Mouse (Mus musculus): ENCODE data around the gene Prss36. TPM values are rescaled to one million over a fixed set of nuclear protein-coding genes. Genes with fewer than 3 reads are reported as not detected.

Gene Prss36
- total and polyA plus RNA-seq, 3 experiments, result 6.1 to 8.3 (median 7.7) TPM

GRCm38 (mm10) chr7:127885951-127886350 is 60.6 kb downstream of the Prss36 start:
- Histone ChIP-seq H3K36me3 (replicated peaks in 1 of 2; ENCODE audit: control insufficient read depth in 1 of 2, insufficient read depth in 1 of 2, low read length in 1 of 2) (peaks cover 78 to 98% of the 10 kb centered on the region in 2 experiments), H3K27ac (ENCODE audit: insufficient read depth, low read depth) (no peak overlapping the region), H3K79me2 (replicated peaks; ENCODE audit: control insufficient read depth, extremely low read depth, insufficient read depth, poor library complexity, severe bottlenecking) (no peaks in the 10 kb centered on the region; the same call in 1 of the 2 replicates), H3K4me1 (ENCODE audit: control insufficient read depth in 1 of 2, insufficient read depth in 2 of 2) (peaks cover 3 to 47% of the 10 kb centered on the region in 2 experiments), H3K4me2 (ENCODE audit: insufficient read depth, low read depth, poor library complexity, severe bottlenecking) (no peak overlapping the region), H3K9me3 (replicated peaks; ENCODE audit: low read length) (peaks cover 17% of the 10 kb centered on the region), H3K4me3 (replicated peaks in 1 of 3; ENCODE audit: low read depth in 2 of 3, low read length in 2 of 3, poor library complexity in 1 of 3) (no peak overlapping the region), H3K9ac (ENCODE audit: insufficient read depth, low read depth) (no peak overlapping the region), H3K27me3 (replicated peaks) (no peaks in the 10 kb centered on the region)
- peak; percentile 20 for DNase-seq (ENCODE audit: extremely low read depth)
- in situ Hi-C loops (cut with MboI; ENCODE audit: low pct_ligation_motif_present, low pct_unique_long_range_greater_than_20kb, low sequenced_read_pairs) (no loop called here), dilution Hi-C loops (cut with MboI; ENCODE audit: extremely low pct_ligation_motif_present, extremely low pct_unique_long_range_greater_than_20kb, low sequenced_read_pairs) (no loop called here)
- TF ChIP-seq POLR2A (IDR thresholded peaks at IDR 0.05; ENCODE audit: low read depth, low read length), result no peak
- TF ChIP-seq MAZ (IDR thresholded peaks at IDR 0.05; ENCODE audit: low read depth, low read length), result no peak
- no peak for TF ChIP-seq RCOR1 (conservative IDR thresholded peaks at IDR 0.05; ENCODE audit: low read depth, low read length)
- TF ChIP-seq KAT2A (IDR thresholded peaks at IDR 0.05; ENCODE audit: insufficient replicate concordance, low read length), result no peak
- TF ChIP-seq PAX5 (IDR thresholded peaks at IDR 0.05; ENCODE audit: low read length), result no peak

Other genes with a start within 250 kb of the Prss36 start
Only the 20 nearest of the 25 such genes appear.
- gene Orai3, start 176.9 kb downstream of the Prss36 start, total RNA-seq (2012; rRNA removed), result 15.7 and 16.9 TPM in 2 replicates
- 9.3 and 11.6 TPM in 2 replicates for gene Orai3, start 176.9 kb downstream of the Prss36 start, total RNA-seq (2014; rRNA removed)
- gene Orai3, start 176.9 kb downstream of the Prss36 start, polyA plus RNA-seq (2012; ENCODE audit: insufficient read length, low read depth), result 7.5 and 10.3 TPM in 2 replicates
- gene Setd1a, start 170.1 kb downstream of the Prss36 start, total RNA-seq (2012; rRNA removed), result 9.0 and 9.8 TPM in 2 replicates
- gene Setd1a, start 170.1 kb downstream of the Prss36 start, total RNA-seq (2014; rRNA removed), result 3.2 and 4.5 TPM in 2 replicates
- 50.8 and 51.0 TPM in 2 replicates for gene Setd1a, start 170.1 kb downstream of the Prss36 start, polyA plus RNA-seq (2012; ENCODE audit: insufficient read length, low read depth)
- gene Gm49388, start 161.1 kb downstream of the Prss36 start, total RNA-seq (2012; rRNA removed), result 0.98 and 2.2 TPM in 2 replicates
- not detected in 2 replicates for gene Gm49388, start 161.1 kb downstream of the Prss36 start, total RNA-seq (2014; rRNA removed)
- 4.3 and 4.7 TPM in 2 replicates for gene Gm49388, start 161.1 kb downstream of the Prss36 start, polyA plus RNA-seq (2012; ENCODE audit: insufficient read length, low read depth)
- 2.9 and 4.2 TPM in 2 replicates for gene Hsd3b7, start 146.1 kb downstream of the Prss36 start, total RNA-seq (2012; rRNA removed)
- gene Hsd3b7, start 146.1 kb downstream of the Prss36 start, total RNA-seq (2014; rRNA removed), result 5.9 and 6.8 TPM in 2 replicates
- gene Hsd3b7, start 146.1 kb downstream of the Prss36 start, polyA plus RNA-seq (2012; ENCODE audit: insufficient read length, low read depth), result 0.99 and 2.1 TPM in 2 replicates
- gene Stx4a, start 122.4 kb downstream of the Prss36 start, total RNA-seq (2012; rRNA removed), result 23.0 and 25.4 TPM in 2 replicates
- gene Stx4a, start 122.4 kb downstream of the Prss36 start, total RNA-seq (2014; rRNA removed), result 15.9 and 16.5 TPM in 2 replicates
- gene Stx4a, start 122.4 kb downstream of the Prss36 start, polyA plus RNA-seq (2012; ENCODE audit: insufficient read length, low read depth), result 50.5 and 59.0 TPM in 2 replicates
- 0.08 TPM in 1 of 2 replicates, not detected in the other for gene Stx1b, start 122.2 kb downstream of the Prss36 start, total RNA-seq (2012; rRNA removed)
- not detected in 2 replicates for gene Stx1b, start 122.2 kb downstream of the Prss36 start, total RNA-seq (2014; rRNA removed)
- 0.25 and 0.31 TPM in 2 replicates for gene Stx1b, start 122.2 kb downstream of the Prss36 start, polyA plus RNA-seq (2012; ENCODE audit: insufficient read length, low read depth)
- 23.8 and 25.3 TPM in 2 replicates for gene Zfp646, start 70.5 kb downstream of the Prss36 start, total RNA-seq (2012; rRNA removed)
- 9.3 and 10.6 TPM in 2 replicates for gene Zfp646, start 70.5 kb downstream of the Prss36 start, total RNA-seq (2014; rRNA removed)
- gene Zfp646, start 70.5 kb downstream of the Prss36 start, polyA plus RNA-seq (2012; ENCODE audit: insufficient read length, low read depth), result 16.6 and 18.8 TPM in 2 replicates
- gene Zfp668, start 69.9 kb downstream of the Prss36 start, total RNA-seq (2012; rRNA removed), result 5.6 and 5.9 TPM in 2 replicates
- gene Zfp668, start 69.9 kb downstream of the Prss36 start, total RNA-seq (2014; rRNA removed), result 2.4 and 2.6 TPM in 2 replicates
- gene Zfp668, start 69.9 kb downstream of the Prss36 start, polyA plus RNA-seq (2012; ENCODE audit: insufficient read length, low read depth), result 7.0 and 8.6 TPM in 2 replicates
- 0.04 TPM in 1 of 2 replicates, not detected in the other for gene Prss53, start 55.8 kb downstream of the Prss36 start, total RNA-seq (2012; rRNA removed)
- gene Prss53, start 55.8 kb downstream of the Prss36 start, total RNA-seq (2014; rRNA removed), result not detected in 2 replicates
- 0.30 and 0.35 TPM in 2 replicates for gene Prss53, start 55.8 kb downstream of the Prss36 start, polyA plus RNA-seq (2012; ENCODE audit: insufficient read length, low read depth)
- not detected in 2 replicates for gene Gm21974, start 51.3 kb downstream of the Prss36 start, total RNA-seq (2012; rRNA removed)
- not detected in 2 replicates for gene Gm21974, start 51.3 kb downstream of the Prss36 start, total RNA-seq (2014; rRNA removed)
- not detected in 2 replicates for gene Gm21974, start 51.3 kb downstream of the Prss36 start, polyA plus RNA-seq (2012; ENCODE audit: insufficient read length, low read depth)
- gene Vkorc1, start 51.1 kb downstream of the Prss36 start, total RNA-seq (2012; rRNA removed), result 0.25 TPM in 1 of 2 replicates, not detected in the other
- gene Vkorc1, start 51.1 kb downstream of the Prss36 start, total RNA-seq (2014; rRNA removed), result not detected in 2 replicates
- 0.56 TPM in 1 of 2 replicates, not detected in the other for gene Vkorc1, start 51.1 kb downstream of the Prss36 start, polyA plus RNA-seq (2012; ENCODE audit: insufficient read length, low read depth)
- 37.1 and 38.4 TPM in 2 replicates for gene Bckdk, start 42.6 kb downstream of the Prss36 start, total RNA-seq (2012; rRNA removed)
- gene Bckdk, start 42.6 kb downstream of the Prss36 start, total RNA-seq (2014; rRNA removed), result 54.9 and 61.8 TPM in 2 replicates
- 60.0 and 62.7 TPM in 2 replicates for gene Bckdk, start 42.6 kb downstream of the Prss36 start, polyA plus RNA-seq (2012; ENCODE audit: insufficient read length, low read depth)
- 24.3 and 30.3 TPM in 2 replicates for gene Kat8, start 34.2 kb downstream of the Prss36 start, total RNA-seq (2012; rRNA removed)
- 22.9 and 24.0 TPM in 2 replicates for gene Kat8, start 34.2 kb downstream of the Prss36 start, total RNA-seq (2014; rRNA removed)
- 17.5 and 18.0 TPM in 2 replicates for gene Kat8, start 34.2 kb downstream of the Prss36 start, polyA plus RNA-seq (2012; ENCODE audit: insufficient read length, low read depth)
- 0.08 TPM in 1 of 2 replicates, not detected in the other for gene Prss8, start 16.6 kb downstream of the Prss36 start, total RNA-seq (2012; rRNA removed)
- not detected in 2 replicates for gene Prss8, start 16.6 kb downstream of the Prss36 start, total RNA-seq (2014; rRNA removed)
- gene Prss8, start 16.6 kb downstream of the Prss36 start, polyA plus RNA-seq (2012; ENCODE audit: insufficient read length, low read depth), result not detected in 2 replicates
- gene Fus, start 20.7 kb upstream of the Prss36 start, total RNA-seq (2012; rRNA removed), result 57.7 and 61.8 TPM in 2 replicates
- gene Fus, start 20.7 kb upstream of the Prss36 start, total RNA-seq (2014; rRNA removed), result 28.0 and 39.2 TPM in 2 replicates
- gene Fus, start 20.7 kb upstream of the Prss36 start, polyA plus RNA-seq (2012; ENCODE audit: insufficient read length, low read depth), result 832 and 848 TPM in 2 replicates
- 51.1 and 52.5 TPM in 2 replicates for gene Pycard, start 47.1 kb upstream of the Prss36 start, total RNA-seq (2012; rRNA removed)
- gene Pycard, start 47.1 kb upstream of the Prss36 start, total RNA-seq (2014; rRNA removed), result 5.1 and 5.3 TPM in 2 replicates
- gene Pycard, start 47.1 kb upstream of the Prss36 start, polyA plus RNA-seq (2012; ENCODE audit: insufficient read length, low read depth), result 8.1 and 10.3 TPM in 2 replicates
- gene Trim72, start 57.2 kb upstream of the Prss36 start, total RNA-seq (2012; rRNA removed), result 0.13 TPM in 1 of 2 replicates, not detected in the other
- gene Trim72, start 57.2 kb upstream of the Prss36 start, total RNA-seq (2014; rRNA removed), result not detected in 2 replicates
- gene Trim72, start 57.2 kb upstream of the Prss36 start, polyA plus RNA-seq (2012; ENCODE audit: insufficient read length, low read depth), result not detected in 2 replicates
- gene Itgam, start 115.9 kb upstream of the Prss36 start, total RNA-seq (2012; rRNA removed), result 0.13 TPM in 2 replicates
- gene Itgam, start 115.9 kb upstream of the Prss36 start, total RNA-seq (2014; rRNA removed), result 0.48 and 0.50 TPM in 2 replicates
- 1.1 TPM in 2 replicates for gene Itgam, start 115.9 kb upstream of the Prss36 start, polyA plus RNA-seq (2012; ENCODE audit: insufficient read length, low read depth)
- gene Gm49368, start 116.0 kb upstream of the Prss36 start, total RNA-seq (2012; rRNA removed), result not detected in 2 replicates
- gene Gm49368, start 116.0 kb upstream of the Prss36 start, total RNA-seq (2014; rRNA removed), result not detected in 2 replicates
- not detected in 2 replicates for gene Gm49368, start 116.0 kb upstream of the Prss36 start, polyA plus RNA-seq (2012; ENCODE audit: insufficient read length, low read depth)
- 0.17 and 0.21 TPM in 2 replicates for gene Itgax, start 182.8 kb upstream of the Prss36 start, total RNA-seq (2012; rRNA removed)
- gene Itgax, start 182.8 kb upstream of the Prss36 start, total RNA-seq (2014; rRNA removed), result 0.26 and 0.51 TPM in 2 replicates
- gene Itgax, start 182.8 kb upstream of the Prss36 start, polyA plus RNA-seq (2012; ENCODE audit: insufficient read length, low read depth), result 0.93 and 0.99 TPM in 2 replicates